Mouse (Mus musculus) hindbrain, embryonic 12.5 days (tissue): ENCODE data around the gene Scaper. TPM values are rescaled to one million over a fixed set of nuclear protein-coding genes. Genes with fewer than 3 reads are reported as not detected.

Source experiments
- ATAC-seq: fragments of 200-750 bp; cut with Nextera tagmentation; 2 replicates; pipeline ENCODE4 v1.8.0; 2017; ENCODE audit warnings: moderate TSS enrichment; ENCODE audit not compliant: low FRiP score
- H3K27ac ChIP-seq: fragments of 300-500 bp; sonication (generic); 2 replicates; pipeline ENCODE4 v1.5.1; 2016; ENCODE audit warnings: mild to moderate bottlenecking
- H3K27me3 ChIP-seq: fragments of 300-500 bp; sonication (generic); 2 replicates; pipeline ENCODE4 v1.6.1; 2016; ENCODE audit warnings: mild to moderate bottlenecking
- H3K36me3 ChIP-seq: fragments of 300-500 bp; sonication (generic); 2 replicates; pipeline ENCODE4 v1.6.1; 2016; ENCODE audit warnings: mild to moderate bottlenecking
- H3K4me1 ChIP-seq: fragments of 300-500 bp; sonication (generic); 2 replicates; pipeline ENCODE4 v1.6.1; 2016
- H3K4me2 ChIP-seq: fragments of 300-500 bp; sonication (generic); replicated peaks from 2 replicates; pipeline ENCODE4 v1.6.1; 2016; ENCODE audit warnings: mild to moderate bottlenecking
- H3K4me3 ChIP-seq: fragments of 300-500 bp; sonication (generic); 2 replicates; pipeline ENCODE4 v1.5.1; 2016; ENCODE audit warnings: mild to moderate bottlenecking
- H3K9ac ChIP-seq: fragments of 300-500 bp; sonication (generic); 2 replicates; pipeline ENCODE4 v1.6.1; 2016; ENCODE audit warnings: mild to moderate bottlenecking, moderate library complexity
- H3K9me3 ChIP-seq: fragments of 300-500 bp; sonication (generic); replicated peaks from 2 replicates; pipeline ENCODE4 v1.6.1; 2016; ENCODE audit warnings: mild to moderate bottlenecking
- WGBS: fragments of 180-500 bp; shearing (Covaris S2); methylation state at CpG from one replicate; pipeline ENCODE4 v1.1.7; 2016; 5-methylcytosine and 5-hydroxymethylcytosine counted together
- polyA plus RNA-seq: library from polyadenylated mRNA; unstranded; fragments of >200 nt; fragmentation: Nextera tagmentation; extraction: Ambion mirVana; gene quantifications from 2 replicates; pipeline ENCODE4 v1.2.1, GENCODE M21; 2016

The Scaper gene
- polyA plus RNA-seq, 1 experiment from 2014 or later: 23.8 TPM

- peaks cover 4% of the 10 kb centered on the region for H3K4me1 ChIP-seq
- 16% methylated on average over 3 of the region's 3 CpGs for WGBS
- no peaks in the 10 kb centered on the region for H3K27me3 ChIP-seq
- H3K36me3 ChIP-seq: no peaks in the 10 kb centered on the region
- no peaks in the 10 kb centered on the region for H3K9me3 ChIP-seq
- no peak overlapping the region for H3K9ac ChIP-seq
- no peak overlapping the region for H3K4me3 ChIP-seq
- no peak for ATAC-seq
- H3K4me2 ChIP-seq: no peak overlapping the region
- H3K27ac ChIP-seq: no peak overlapping the region
Observed at GRCm38 (mm10) chr9:55581414-55581813, 356.5 kb downstream of the Scaper start.

GRCm38 (mm10) chr9:55576571-55576970 is 361.3 kb downstream of the Scaper start:
- 72% methylated on average over 1 of the region's 1 CpGs for WGBS
- H3K9ac ChIP-seq: no peak overlapping the region
- no peaks in the 10 kb centered on the region for H3K27me3 ChIP-seq

GRCm38 (mm10) chr9:55571071-55571470 is 366.8 kb downstream of the Scaper start:
- no peaks in the 10 kb centered on the region for H3K36me3 ChIP-seq
- no peak overlapping the region for H3K4me3 ChIP-seq
- no peaks in the 10 kb centered on the region for H3K27me3 ChIP-seq
- no peak overlapping the region for H3K4me2 ChIP-seq
- H3K4me1 ChIP-seq: no peaks in the 10 kb centered on the region
- H3K9ac ChIP-seq: no peak overlapping the region
- no peak overlapping the region for H3K27ac ChIP-seq
- WGBS: 83% methylated on average over 1 of the region's 1 CpGs
- ATAC-seq: no peak
- H3K9me3 ChIP-seq: no peaks in the 10 kb centered on the region

More at GRCm38 (mm10) chr9:55576571-55576970, 361.3 kb downstream of the Scaper start:
- Histone ChIP-seq H3K36me3 (no peaks in the 10 kb centered on the region), H3K27ac (no peak overlapping the region), H3K4me1 (peaks cover 3% of the 10 kb centered on the region), H3K4me2 (no peak overlapping the region), H3K9me3 (no peaks in the 10 kb centered on the region), H3K4me3 (no peak overlapping the region)
- ATAC-seq: no peak

- H3K27ac ChIP-seq: no peak overlapping the region
- no peaks in the 10 kb centered on the region for H3K36me3 ChIP-seq
- H3K9ac ChIP-seq: no peak overlapping the region
- H3K4me2 ChIP-seq: no peak overlapping the region
- no peaks in the 10 kb centered on the region for H3K27me3 ChIP-seq
- H3K4me1 ChIP-seq: no peaks in the 10 kb centered on the region
- no peak overlapping the region for H3K4me3 ChIP-seq
- H3K9me3 ChIP-seq: no peaks in the 10 kb centered on the region
- no peak for ATAC-seq
- WGBS: 78% methylated on average over 5 of the region's 5 CpGs
Observed at GRCm38 (mm10) chr9:55568466-55569159, 369.3 kb downstream of the Scaper start.

- no peak overlapping the region for H3K9ac ChIP-seq
- H3K36me3 ChIP-seq: no peaks in the 10 kb centered on the region
- H3K27ac ChIP-seq: no peak overlapping the region
- no peak overlapping the region for H3K4me3 ChIP-seq
- no peak for ATAC-seq
- no peak overlapping the region for H3K4me2 ChIP-seq
- H3K9me3 ChIP-seq: no peaks in the 10 kb centered on the region
- H3K4me1 ChIP-seq: no peaks in the 10 kb centered on the region
- 75% methylated on average over 1 of the region's 1 CpGs for WGBS
- H3K27me3 ChIP-seq: no peaks in the 10 kb centered on the region
Observed at GRCm38 (mm10) chr9:55560960-55561359, 377.0 kb downstream of the Scaper start.

GRCm38 (mm10) chr9:55554986-55555385 is 382.9 kb downstream of the Scaper start:
- no peak for ATAC-seq
- 84% methylated on average over 1 of the region's 1 CpGs for WGBS
- H3K9me3 ChIP-seq: no peaks in the 10 kb centered on the region
- no peak overlapping the region for H3K27ac ChIP-seq
- H3K9ac ChIP-seq: no peak overlapping the region
- H3K36me3 ChIP-seq: no peaks in the 10 kb centered on the region
- peaks cover 14% of the 10 kb centered on the region for H3K27me3 ChIP-seq
- H3K4me1 ChIP-seq: no peaks in the 10 kb centered on the region
- no peak overlapping the region for H3K4me2 ChIP-seq
- no peak overlapping the region for H3K4me3 ChIP-seq

GRCm38 (mm10) chr9:55549302-55549890 is 388.5 kb downstream of the Scaper start:
- 6% methylated on average over 16 of the region's 16 CpGs for WGBS
- no peak for ATAC-seq
- no peak overlapping the region for H3K4me2 ChIP-seq

GRCm38 (mm10) chr9:55548871-55549270 is 389.0 kb downstream of the Scaper start:
- Histone ChIP-seq H3K9me3 (no peaks in the 10 kb centered on the region), H3K4me2 (no peak overlapping the region), H3K27ac (no peak overlapping the region), H3K36me3 (no peaks in the 10 kb centered on the region), H3K4me1 (peaks cover 17% of the 10 kb centered on the region), H3K27me3 (peaks cover 75% of the 10 kb centered on the region), H3K9ac (no peak overlapping the region), H3K4me3 (no peak overlapping the region)
- ATAC-seq: no peak
- 12% methylated on average over 3 of the region's 3 CpGs for WGBS

More at GRCm38 (mm10) chr9:55549302-55549890, 388.5 kb downstream of the Scaper start:
- H3K36me3 ChIP-seq: no peaks in the 10 kb centered on the region
- peaks cover 12% of the 10 kb centered on the region for H3K4me1 ChIP-seq
- no peak overlapping the region for H3K27ac ChIP-seq
- no peaks in the 10 kb centered on the region for H3K9me3 ChIP-seq
- H3K4me3 ChIP-seq: no peak overlapping the region
- peaks cover 69% of the 10 kb centered on the region for H3K27me3 ChIP-seq
- H3K9ac ChIP-seq: no peak overlapping the region

- no peaks in the 10 kb centered on the region for H3K9me3 ChIP-seq
- H3K36me3 ChIP-seq: no peaks in the 10 kb centered on the region
- no peak overlapping the region for H3K9ac ChIP-seq
- H3K27ac ChIP-seq: no peak overlapping the region; the same call in 1 of the 2 replicates
- peak; percentile 43; the same call in 1 of the 2 replicates for ATAC-seq
- H3K4me1 ChIP-seq: peaks cover 30% of the 10 kb centered on the region
- peaks cover 91% of the 10 kb centered on the region for H3K27me3 ChIP-seq
- H3K4me2 ChIP-seq: peak overlapping the region; percentile 44
- H3K4me3 ChIP-seq: peak overlapping the region; percentile 29
- WGBS: 3% methylated on average over 63 of the region's 63 CpGs
Observed at GRCm38 (mm10) chr9:55546176-55547010, 391.5 kb downstream of the Scaper start.

- Histone ChIP-seq H3K9me3 (no peaks in the 10 kb centered on the region), H3K27ac (no peak overlapping the region), H3K9ac (no peak overlapping the region), H3K4me3 (peak overlapping the region; percentile 29), H3K36me3 (no peaks in the 10 kb centered on the region), H3K27me3 (peaks cover 98% of the 10 kb centered on the region), H3K4me2 (peak overlapping the region; percentile 44; the same call in 1 of the 2 replicates), H3K4me1 (peaks cover 34% of the 10 kb centered on the region)
- ATAC-seq: no peak
- WGBS: 4% methylated on average over 41 of the region's 41 CpGs
Observed at GRCm38 (mm10) chr9:55545556-55546175, 392.3 kb downstream of the Scaper start.

- no peaks in the 10 kb centered on the region for H3K36me3 ChIP-seq
- H3K4me3 ChIP-seq: peak overlapping the region; percentile 29
- H3K27ac ChIP-seq: no peak overlapping the region
- no peak for ATAC-seq
- H3K9me3 ChIP-seq: no peaks in the 10 kb centered on the region
- peak overlapping the region; percentile 5; the same call in 1 of the 2 replicates for H3K4me2 ChIP-seq
- peak overlapping the region; percentile 29; the same call in 1 of the 2 replicates for H3K9ac ChIP-seq
- peaks cover 35% of the 10 kb centered on the region for H3K4me1 ChIP-seq
- peaks cover 97% of the 10 kb centered on the region for H3K27me3 ChIP-seq
- WGBS: 1% methylated on average over 30 of the region's 30 CpGs
Observed at GRCm38 (mm10) chr9:55544861-55545555, 392.9 kb downstream of the Scaper start.
